Mouse (Mus musculus): ENCODE results near the gene Cdk10.
"Not testable (repeated sequence)": the region's sequence is repeated elsewhere in the genome, so short reads cannot be mapped to it uniquely, and the experiment has no call there.

Cdk10 gene

GRCm38 (mm10) chr8:123224278-123225266, at the start of gene Cdk10:
Gene Cdk10, plus strand, starts transcription at chr8:123224842.
- peak; percentile 89 to 91 for DNase-seq (ENCODE audit: low spot score in 2 of 2)

GRCm38 (mm10) chr8:123181391-123181790, 43.3 kb upstream of the Cdk10 start:
- no peak for DNase-seq (ENCODE audit: low spot score in 2 of 2)

GRCm38 (mm10) chr8:123185566-123186409, 38.9 kb upstream of the Cdk10 start, which contains the start of gene Dpep1:
Gene Dpep1, plus strand, starts transcription at chr8:123186242.
- DNase-seq (ENCODE audit: low spot score in 2 of 2) = no peak

DNA sequence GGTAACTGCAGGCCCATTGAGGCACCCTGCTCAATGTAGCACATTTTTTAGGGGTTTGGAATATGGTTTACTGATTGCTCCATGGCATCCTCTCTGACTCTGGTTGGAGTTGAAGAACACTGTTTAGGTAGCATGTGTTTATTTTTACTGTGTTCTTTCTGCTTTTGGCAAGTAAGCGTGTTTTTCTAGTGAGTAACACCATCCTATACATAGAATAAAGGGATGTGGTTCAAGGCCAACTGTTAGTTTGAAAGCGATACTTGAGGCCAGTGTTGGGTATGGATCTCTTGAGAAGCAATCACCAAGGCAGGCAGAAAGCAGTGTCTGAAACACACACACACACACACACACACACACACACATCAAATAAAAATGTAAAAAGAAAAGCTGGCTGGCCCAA, 36.6 kb upstream of the Cdk10 start:
- DNase-seq (ENCODE audit: low spot score in 2 of 2) = no peak

DNA sequence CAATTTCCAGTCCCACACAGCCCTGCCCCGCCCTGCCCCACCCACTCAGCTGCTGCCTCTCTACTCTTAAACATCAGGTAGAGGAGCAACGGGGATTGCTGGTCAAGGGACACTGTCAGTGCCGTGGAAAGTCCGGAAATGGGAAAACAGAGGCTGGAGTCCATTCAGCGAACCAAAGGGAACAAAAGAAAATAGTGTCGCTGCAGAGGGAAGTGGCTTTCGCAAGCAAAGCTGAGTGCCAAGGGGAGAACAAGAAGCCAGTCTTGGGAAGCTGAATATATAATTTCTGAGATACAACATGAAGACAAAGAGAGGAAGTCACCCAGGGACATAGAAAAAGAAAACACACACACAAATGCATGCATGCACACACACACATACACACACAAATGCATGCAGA, 35.8 kb upstream of the Cdk10 start:
- DNase-seq (ENCODE audit: low spot score in 2 of 2) = no peak

GRCm38 (mm10) chr8:123190678-123191077, 34.0 kb upstream of the Cdk10 start:
- DNase-seq (ENCODE audit: low spot score in 2 of 2) = peak; percentile 15 to 34

GRCm38 (mm10) chr8:123191908-123192307, 32.7 kb upstream of the Cdk10 start:
- DNase-seq (ENCODE audit: low spot score in 2 of 2) = no peak

GRCm38 (mm10) chr8:123193771-123194170, 30.9 kb upstream of the Cdk10 start:
- no peak for DNase-seq (ENCODE audit: low spot score in 2 of 2)

DNA sequence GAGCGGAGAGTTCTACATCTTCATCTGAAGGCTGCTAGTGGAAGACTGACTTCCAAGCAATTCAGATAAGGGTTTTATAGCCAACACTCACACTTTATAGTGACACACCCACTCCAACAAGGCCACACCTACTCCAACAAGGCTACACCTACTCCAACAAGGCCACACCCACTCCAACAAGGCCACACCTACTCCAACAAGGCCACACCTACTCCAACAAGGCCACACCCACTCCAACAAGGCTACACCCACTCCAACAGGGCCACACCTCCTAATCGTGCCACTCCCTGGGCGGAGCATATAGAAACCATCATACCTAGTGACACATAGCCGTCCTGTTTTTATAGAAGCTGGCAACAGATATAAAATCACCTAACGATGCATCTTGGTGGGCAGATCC, 27.6 kb upstream of the Cdk10 start:
- DNase-seq (ENCODE audit: low spot score in 2 of 2) = peak; percentile 31 to 60

DNA sequence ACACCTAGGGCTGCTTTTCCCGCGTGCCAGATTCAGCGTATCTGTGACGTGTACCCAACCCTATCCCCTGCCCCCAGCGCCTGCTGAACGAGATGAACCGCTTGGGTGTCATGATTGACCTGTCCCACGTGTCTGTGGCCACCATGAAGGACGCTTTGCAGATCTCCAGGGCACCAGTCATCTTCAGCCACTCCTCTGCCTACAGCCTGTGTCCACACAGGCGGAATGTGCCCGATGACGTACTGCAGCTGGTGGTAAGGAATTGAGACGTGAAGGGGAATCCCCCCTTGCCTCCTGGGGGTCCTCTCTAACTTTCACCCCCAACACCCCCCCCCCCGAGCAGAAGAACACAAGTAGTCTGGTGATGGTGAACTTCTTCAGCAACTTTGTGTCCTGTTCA, 24.8 kb upstream of the Cdk10 start:
- no peak for DNase-seq (ENCODE audit: low spot score in 2 of 2)

DNA sequence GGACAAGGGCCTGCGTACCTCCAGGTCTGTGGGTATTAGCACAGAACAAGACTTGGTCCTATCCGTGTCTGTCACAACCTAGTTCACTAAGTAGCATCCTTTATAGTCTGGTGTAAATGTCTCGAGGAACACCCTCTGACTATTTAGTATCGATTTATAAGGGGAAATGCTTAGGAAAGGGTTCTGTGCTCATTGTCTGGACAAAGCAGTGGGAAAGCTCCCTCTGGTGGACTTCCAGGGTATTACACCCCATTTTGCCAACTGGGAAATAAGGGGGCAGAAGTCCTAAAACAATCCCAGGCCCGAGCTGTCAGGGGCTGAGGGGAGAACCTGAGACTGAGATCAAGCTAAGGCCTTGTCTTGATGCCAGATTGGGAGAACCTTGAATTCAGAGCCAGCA, 22.4 kb upstream of the Cdk10 start:
- DNase-seq (ENCODE audit: low spot score in 2 of 2) = peak; percentile 25 to 37

- no peak for DNase-seq (ENCODE audit: low spot score in 2 of 2)
Measured at GRCm38 (mm10) chr8:123203571-123203970, 21.1 kb upstream of the Cdk10 start.

- no peak for DNase-seq (ENCODE audit: low spot score in 2 of 2)
Measured at GRCm38 (mm10) chr8:123211876-123212275, 12.8 kb upstream of the Cdk10 start.

DNA sequence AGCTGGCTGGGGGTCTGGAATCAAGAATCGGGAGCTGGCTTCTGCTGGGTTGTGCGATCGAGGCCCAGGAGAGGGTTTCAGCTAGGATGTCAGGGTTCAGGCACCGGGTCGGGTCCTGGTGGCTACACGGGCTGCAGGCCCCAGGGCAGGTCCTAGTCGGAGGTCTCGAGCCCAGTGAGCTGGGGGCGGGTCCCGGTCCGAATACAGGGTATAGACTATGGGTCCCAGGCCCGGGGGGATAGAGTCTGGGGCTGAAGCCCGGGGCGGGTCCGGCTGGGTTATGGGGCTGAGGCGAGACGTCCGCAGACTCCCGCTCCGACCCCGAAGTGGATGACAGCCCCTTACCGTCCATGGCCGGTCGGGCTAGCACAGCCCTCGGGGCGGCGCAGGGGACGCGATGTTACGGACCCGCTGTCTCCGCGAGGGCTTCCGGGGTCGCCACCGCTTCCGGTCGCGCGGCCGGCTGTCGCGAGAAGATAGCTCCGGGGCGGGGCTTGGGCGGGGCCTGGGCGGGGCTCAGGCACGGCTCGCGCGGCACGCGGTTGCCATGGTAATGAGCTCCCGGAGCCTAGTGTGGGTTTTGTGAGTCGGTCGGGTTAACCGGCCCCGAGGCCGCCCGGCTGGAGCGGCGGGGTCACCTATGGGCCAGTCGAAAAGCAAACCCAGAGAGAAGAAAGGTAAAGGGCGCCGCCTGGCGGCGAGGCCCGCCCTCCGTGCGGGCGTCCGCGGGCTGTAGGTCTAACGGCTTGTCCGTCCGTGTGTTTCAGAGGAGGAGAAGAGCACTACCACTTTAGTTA, 12.1 kb upstream of the Cdk10 start, which contains the start of the genes Chmp1a and Spata33:
Gene Chmp1a (minus strand): TSS at position 443 of the 797 bp plus-strand sequence.
Gene Spata33 (plus strand): TSS at position 512 of the 797 bp plus-strand sequence.
- DNase-seq (ENCODE audit: low spot score in 2 of 2) = peak; percentile 82 to 87

DNA sequence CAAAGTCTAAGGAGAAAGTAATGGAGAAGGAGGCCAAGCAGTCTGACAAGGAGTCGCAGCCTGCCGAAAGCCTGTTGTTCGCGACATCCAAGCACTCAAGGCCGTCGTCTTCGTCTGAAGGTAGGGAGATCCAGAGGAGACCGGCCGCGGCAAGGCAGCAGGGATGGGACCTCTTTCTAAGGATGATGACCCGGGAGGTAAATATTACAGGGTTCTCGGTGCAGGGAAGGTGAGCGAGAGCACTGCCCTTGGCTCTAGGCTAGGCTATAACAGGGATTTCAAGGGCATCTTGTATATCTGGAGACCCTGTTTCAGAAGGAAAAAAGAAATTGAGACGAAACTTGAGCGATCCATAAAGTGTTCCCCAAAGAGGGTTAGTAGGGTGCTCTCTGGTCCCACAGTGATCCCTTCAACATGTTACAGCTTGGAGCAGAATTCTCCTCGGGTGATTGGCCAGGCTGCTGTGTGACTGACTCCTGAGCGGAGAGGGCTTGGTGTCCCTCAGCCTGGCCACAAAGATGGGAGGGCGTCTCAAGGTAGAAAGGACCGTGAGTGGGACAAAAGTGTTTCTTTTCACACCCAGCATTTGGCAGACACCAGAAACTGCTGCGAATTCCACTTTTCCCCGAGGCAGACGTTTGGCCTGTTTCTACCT, 11.4 kb upstream of the Cdk10 start:
- no peak for DNase-seq (ENCODE audit: low spot score in 2 of 2)

- DNase-seq (ENCODE audit: low spot score in 2 of 2) = no peak
Measured at GRCm38 (mm10) chr8:123215430-123215829, 9.2 kb upstream of the Cdk10 start.

DNA sequence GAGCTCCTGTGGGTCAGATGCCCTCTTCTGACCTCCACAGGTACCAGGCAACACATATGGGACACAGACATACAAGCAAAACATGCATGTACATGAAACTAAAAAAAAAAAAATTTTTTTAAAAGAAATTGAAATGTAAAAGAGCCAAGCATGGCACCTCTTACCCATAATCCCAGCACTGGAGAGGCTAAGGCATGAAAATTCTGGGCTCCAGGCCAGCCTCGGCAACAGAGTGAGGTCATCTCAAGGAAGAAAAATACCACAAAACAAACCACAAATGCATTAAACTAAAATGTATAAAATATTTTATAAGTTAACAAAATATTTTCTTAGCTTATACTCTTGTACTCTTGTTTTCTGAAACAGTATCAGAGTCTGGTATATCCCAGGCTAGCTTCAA, 3.7 kb upstream of the Cdk10 start:
- DNase-seq (ENCODE audit: low spot score in 2 of 2) = no peak

GRCm38 (mm10) chr8:123228416-123228815, 3.8 kb downstream of the Cdk10 start:
- no peak for DNase-seq (ENCODE audit: low spot score in 2 of 2)

DNA sequence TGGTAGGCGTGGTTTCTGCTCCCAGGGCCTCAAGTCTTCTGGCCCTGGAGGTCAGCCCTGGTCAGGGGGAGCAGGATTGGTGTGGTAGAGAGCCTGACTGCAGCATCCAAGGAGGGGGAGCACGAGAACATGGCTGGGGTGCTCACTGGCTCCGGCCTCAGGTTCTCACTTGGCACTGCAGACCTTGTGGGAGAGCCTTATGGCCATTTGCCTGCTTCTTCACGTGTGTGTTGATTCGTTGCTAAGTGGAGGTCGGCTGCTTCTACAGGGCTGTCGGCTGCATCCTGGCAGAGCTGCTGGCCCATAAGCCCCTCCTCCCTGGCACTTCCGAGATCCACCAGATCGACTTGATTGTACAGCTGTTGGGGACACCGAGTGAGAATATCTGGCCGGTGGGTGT, 5.7 kb downstream of the Cdk10 start:
- DNase-seq (ENCODE audit: low spot score in 2 of 2) = not testable (repeated sequence)

- no peak for DNase-seq (ENCODE audit: low spot score in 2 of 2)
Measured at GRCm38 (mm10) chr8:123231742-123232141, 7.1 kb downstream of the Cdk10 start.

DNA sequence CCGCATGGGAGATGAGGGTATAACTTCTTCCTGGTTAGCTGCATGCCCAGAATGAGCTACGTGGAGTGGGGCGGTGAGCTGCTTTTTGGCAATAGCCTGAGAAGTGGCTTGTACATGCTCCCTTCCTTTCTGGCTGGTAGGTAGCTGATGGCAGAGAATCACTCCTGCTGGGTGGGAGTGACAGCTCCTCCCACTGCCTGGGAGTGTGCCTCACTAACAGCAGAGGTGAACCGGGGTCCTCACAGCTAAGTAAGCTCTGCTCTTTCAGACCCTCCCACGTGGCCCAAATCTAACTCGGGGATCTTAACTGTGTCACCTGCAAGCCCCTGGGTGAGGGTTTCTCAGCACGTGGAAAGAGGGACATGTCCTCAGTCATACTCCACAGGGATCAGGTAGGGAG, 7.9 kb downstream of the Cdk10 start:
- DNase-seq (ENCODE audit: low spot score in 2 of 2) = no peak

All from spleen, postnatal 36 days (tissue).